9 mouse cellular contexts compared by ENCODE assay signal in genomic region chr19:5690343-5690735, GRCm38 (mm10). TPM values are rescaled to one million over a fixed set of nuclear protein-coding genes. Genes with fewer than 3 reads are reported as not detected.
DNase-seq lines count a peak whose midpoint lies in the region; ATAC-seq lines count a peak whose summit lies in the region.
"Had no signal": no experiment of that assay in that cellular context is flagged by ENCODE, and none has a peak within 500 bp of the region (broad histone marks: within the 10 kb centered on the region; RNA-seq: fewer than 3 reads in every experiment).

No protein-coding gene starts in this region.

- no peak overlapping the region for H3K27ac ChIP-seq in hindbrain, embryonic 11.5 days (ENCODE audit: low read depth, low read length)
- peak overlapping the region; percentile 94 for H3K27ac ChIP-seq in lung, embryonic 16.5 days (ENCODE audit: low read length)

- WGBS in hindbrain, embryonic 11.5 days, result 76% methylated on average over 15 of the region's 15 CpGs
- WGBS in lung, embryonic 16.5 days, result 40% methylated on average over 15 of the region's 15 CpGs

- peak; percentile 21 to 24 for DNase-seq in left cerebral cortex, postnatal 36 days (ENCODE audit: low spot score in 2 of 2)
- DNase-seq in left cerebral cortex, adult 11 months (ENCODE audit: low spot score), result no peak
- DNase-seq in cerebellum, adult 9-10 months, result peak; percentile 65
- DNase-seq in hindbrain, embryonic 11.5 days (ENCODE audit: low spot score), result no peak
- no peak for DNase-seq in adrenal gland, postnatal 4 days (ENCODE audit: low spot score in 2 of 2)
- DNase-seq in right cerebral cortex, adult 2 months (ENCODE audit: low spot score in 2 of 2), result no peak

- intact Hi-C loops in left cerebral cortex, postnatal 36 days (cut with DNase I), result no loop called here

- H3K4me1 ChIP-seq in hindbrain, embryonic 11.5 days (replicated peaks; ENCODE audit: control insufficient read depth, insufficient read depth, low read length), result peaks cover 17% of the 10 kb centered on the region; the same call in 1 of the 2 replicates
- H3K4me1 ChIP-seq in lung, embryonic 16.5 days (replicated peaks; ENCODE audit: control insufficient read depth, insufficient read depth, low read length), result peaks cover 29% of the 10 kb centered on the region

- peak overlapping the region; percentile 96 for H3K4me2 ChIP-seq in hindbrain, embryonic 11.5 days (replicated peaks; ENCODE audit: low read depth, low read length)
- H3K4me2 ChIP-seq in lung, embryonic 16.5 days (ENCODE audit: low read depth, low read length), result peak overlapping the region; percentile 86

- peaks cover 5% of the 10 kb centered on the region; the same call in 1 of the 2 replicates for H3K27me3 ChIP-seq in hindbrain, embryonic 11.5 days (ENCODE audit: control insufficient read depth, insufficient read depth, low read length)
- H3K27me3 ChIP-seq in lung, embryonic 16.5 days (ENCODE audit: control insufficient read depth, insufficient read depth, low read depth, low read length), result no peaks in the 10 kb centered on the region

- ATAC-seq in hindbrain, embryonic 11.5 days (ENCODE audit: low FRiP score), result no peak
- no peak for ATAC-seq in lung, embryonic 16.5 days (ENCODE audit: low read depth)
- ATAC-seq in frontal cortex, adult (ENCODE audit: low TSS enrichment), result no peak

- H3K9me3 ChIP-seq in hindbrain, embryonic 11.5 days (ENCODE audit: control insufficient read depth, low read length), result no peaks in the 10 kb centered on the region
- no peaks in the 10 kb centered on the region for H3K9me3 ChIP-seq in lung, embryonic 16.5 days (ENCODE audit: control insufficient read depth, low read length)

- peaks cover 4% of the 10 kb centered on the region; the same call in 1 of the 2 replicates for H3K36me3 ChIP-seq in hindbrain, embryonic 11.5 days (ENCODE audit: control insufficient read depth, insufficient read depth, low read length)
- H3K36me3 ChIP-seq in lung, embryonic 16.5 days (ENCODE audit: control insufficient read depth, insufficient read depth, low read length), result peaks cover 20% of the 10 kb centered on the region

- H3K9ac ChIP-seq in hindbrain, embryonic 11.5 days (ENCODE audit: low read depth, low read length), result peak overlapping the region; percentile 87
- H3K9ac ChIP-seq in lung, embryonic 16.5 days (ENCODE audit: low read length), result peak overlapping the region; percentile 90

- peak overlapping the region; percentile 88 for H3K4me3 ChIP-seq in hindbrain, embryonic 11.5 days (ENCODE audit: low read depth, low read length)
- peak overlapping the region; percentile 87 for H3K4me3 ChIP-seq in lung, embryonic 16.5 days (ENCODE audit: low read length)

RNA-seq across cellular contexts. Expression of gene Pcnx3, which starts 1.6 kb away (rescaled TPM):
- total RNA-seq in left cerebral cortex, postnatal 36 days (2021), result 10 to 100 TPM; 66.1 to 83.1 TPM
- polyA plus RNA-seq in hindbrain, embryonic 11.5 days (2014; fragmentation: Nextera tagmentation; extraction: Ambion mirVana), result 22.9 and 23.1 TPM in 2 replicates
- polyA plus RNA-seq in lung, embryonic 16.5 days (2015; fragmentation: Nextera tagmentation; extraction: Ambion mirVana), result 18.3 and 20.8 TPM in 2 replicates
- 100 to 1,000 TPM; 117 to 123 TPM for total RNA-seq in adrenal gland, postnatal 4 days (2021)

RNA-seq across cellular contexts. Expression of gene Map3k11, which starts 1.8 kb away (rescaled TPM):
- total RNA-seq in left cerebral cortex, postnatal 36 days (2021), result 10 to 100 TPM; 17.3 to 19.2 TPM
- polyA plus RNA-seq in hindbrain, embryonic 11.5 days (2014; fragmentation: Nextera tagmentation; extraction: Ambion mirVana), result 13.4 and 14.7 TPM in 2 replicates
- 37.8 and 40.1 TPM in 2 replicates for polyA plus RNA-seq in lung, embryonic 16.5 days (2015; fragmentation: Nextera tagmentation; extraction: Ambion mirVana)
- 10 to 100 TPM; 56.9 to 57.4 TPM for total RNA-seq in adrenal gland, postnatal 4 days (2021)

RNA-seq across cellular contexts. Expression of gene Kcnk7, which starts 13.8 kb away (rescaled TPM):
- not detected for total RNA-seq in left cerebral cortex, postnatal 36 days (2021)
- polyA plus RNA-seq in hindbrain, embryonic 11.5 days (2014; fragmentation: Nextera tagmentation; extraction: Ambion mirVana), result 0.19 TPM in 1 of 2 replicates, not detected in the other
- 0.36 and 0.50 TPM in 2 replicates for polyA plus RNA-seq in lung, embryonic 16.5 days (2015; fragmentation: Nextera tagmentation; extraction: Ambion mirVana)
- total RNA-seq in adrenal gland, postnatal 4 days (2021), result not detected
- polyA plus RNA-seq: large intestine, adult 2 months had no signal

RNA-seq across cellular contexts. Expression of gene Sipa1, which starts 26.8 kb away (rescaled TPM):
- total RNA-seq in left cerebral cortex, postnatal 36 days (2021), result 10 to 100 TPM; 14.0 to 22.8 TPM
- 7.8 and 8.2 TPM in 2 replicates for polyA plus RNA-seq in hindbrain, embryonic 11.5 days (2014; fragmentation: Nextera tagmentation; extraction: Ambion mirVana)
- polyA plus RNA-seq in lung, embryonic 16.5 days (2015; fragmentation: Nextera tagmentation; extraction: Ambion mirVana), result 42.2 and 43.7 TPM in 2 replicates
- 10 to 100 TPM; 85.0 to 90.1 TPM for total RNA-seq in adrenal gland, postnatal 4 days (2021)

RNA-seq across cellular contexts. Expression of gene Ehbp1l1, which starts 35.8 kb away (rescaled TPM):
- total RNA-seq in left cerebral cortex, postnatal 36 days (2021), result 10 to 100 TPM; 22.9 to 27.1 TPM
- 4.4 and 6.2 TPM in 2 replicates for polyA plus RNA-seq in hindbrain, embryonic 11.5 days (2014; fragmentation: Nextera tagmentation; extraction: Ambion mirVana)
- 25.3 and 25.9 TPM in 2 replicates for polyA plus RNA-seq in lung, embryonic 16.5 days (2015; fragmentation: Nextera tagmentation; extraction: Ambion mirVana)
- total RNA-seq in adrenal gland, postnatal 4 days (2021), result 10 to 100 TPM; 34.9 to 35.6 TPM

Comparison
In these comparisons a context has a peak if more than half of its experiments do, and no peak if none do; other contexts are left out.
1. DNase-seq: peak in left cerebral cortex, postnatal 36 days (2 of 2) and cerebellum, adult 9-10 months (single experiment); none in left cerebral cortex, adult 11 months (single experiment), hindbrain, embryonic 11.5 days (single experiment), adrenal gland, postnatal 4 days (0 of 2) and right cerebral cortex, adult 2 months (0 of 2).